Mouse (Mus musculus) activated CD4-positive, CD25-positive, alpha-beta regulatory T cell, adult 4 months (primary cell): ENCODE measurements around the gene Ncbp2. TPM values are rescaled to one million over a fixed set of nuclear protein-coding genes. Genes with fewer than 3 reads are reported as not detected.

ENCODE experiments used
- ATAC-seq: one replicate; pipeline ENCODE4 v1.8.0; 2017
- polyA plus RNA-seq, 2 experiments: library from polyadenylated mRNA; unstranded; fragments of 100-300 nt; shearing (Covaris generic); gene quantifications; one replicate each; pipeline ENCODE4 v1.2.1; 2017

Gene Ncbp2
- polyA plus RNA-seq, 2 experiments from 2014 or later, result 32.3 to 38.7 TPM

DNA sequence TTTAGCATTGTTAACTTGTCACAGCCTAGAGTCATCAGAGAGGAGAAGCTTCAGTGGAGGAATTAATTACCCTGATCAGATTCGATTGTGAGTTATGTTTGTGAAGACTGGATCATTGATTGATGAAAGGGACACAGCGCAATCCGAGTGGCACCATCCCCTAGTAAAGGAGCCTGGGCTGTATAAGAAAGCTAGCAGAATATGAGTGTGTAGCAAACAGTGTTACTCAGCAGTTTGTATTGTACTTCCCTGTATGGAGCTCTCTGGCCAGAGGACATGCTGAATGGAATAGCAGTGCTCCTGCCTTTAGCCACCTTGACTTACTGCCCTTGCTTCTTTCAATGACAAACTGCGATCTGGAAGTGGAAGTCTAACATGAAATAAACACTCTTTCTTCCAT lies 62.0 kb downstream of the Ncbp2 start:
- ATAC-seq, result no peak

Other genes starting within 250 kb of the Ncbp2 start
- gene Meltf, start 69.7 kb upstream of the Ncbp2 start, polyA plus RNA-seq, result not detected
- under 1 TPM; 0.44 to 0.64 TPM for gene Pigz, start 14.7 kb upstream of the Ncbp2 start, polyA plus RNA-seq
- 1 to 10 TPM; 5.5 to 7.3 TPM for gene 0610012G03Rik, start within 50 bp of the Ncbp2 start, polyA plus RNA-seq
- gene Senp5, start 54.8 kb downstream of the Ncbp2 start, polyA plus RNA-seq, result 1 to 10 TPM; 9.4 to 9.5 TPM
- gene Pak2, start 130.8 kb downstream of the Ncbp2 start, polyA plus RNA-seq, result 10 to 100 TPM; 67.6 to 72.8 TPM
- 100 to 1,000 TPM; 138 to 151 TPM for gene Pigx, start 151.2 kb downstream of the Ncbp2 start, polyA plus RNA-seq
- 10 to 100 TPM; 35.3 to 39.2 TPM for gene Cep19, start 151.3 kb downstream of the Ncbp2 start, polyA plus RNA-seq
- 10 to 100 TPM; 65.3 to 71.7 TPM for gene Nrros, start 217.1 kb downstream of the Ncbp2 start, polyA plus RNA-seq
- gene Bex6, start 231.3 kb downstream of the Ncbp2 start, polyA plus RNA-seq, result not detected